Mouse (Mus musculus): ENCODE data around the gene Ttc8.

- no peak for TF ChIP-seq CTCF (IDR thresholded peaks at IDR 0.05; ENCODE audit: low read depth)
- no peak for TF ChIP-seq EP300 (optimal IDR thresholded peaks at IDR 0.05)
These were observed 89.1 kb downstream of the Ttc8 start for GRCm38 (mm10) chr12:99009430-99009829.

Measured in stomach, postnatal 0 days (tissue).